Mouse (Mus musculus) left cerebral cortex, postnatal 14 days (tissue): ENCODE measurements around the gene Gpx4. TPM values are rescaled to one million over a fixed set of nuclear protein-coding genes. Genes with fewer than 3 reads are reported as not detected.
"Not testable (repeated sequence)": the region's sequence is repeated elsewhere in the genome, so short reads cannot be mapped to it uniquely, and the experiment has no call there.

Experiments used
- DNase-seq, 2 experiments: peaks; one replicate each; pipeline ENCODE4 v3.0.0; 2021 to 2022; ENCODE audit warnings: low spot score in 2 of 2, mixed read lengths in 1 of 2
- intact Hi-C: fragments of 180-260 bp; cut with DNase I; formaldehyde crosslinking; loops from one replicate; pipeline ENCODE4 v1.15.1; 2025
- total RNA-seq, 2 experiments: library from RNA; stranded (reverse); gene quantifications; 2 replicates each; pipeline ENCODE4 v1.2.3; 2021

Gene Gpx4
- total RNA-seq, 2 experiments from 2014 or later = 462 to 482 TPM

DNA sequence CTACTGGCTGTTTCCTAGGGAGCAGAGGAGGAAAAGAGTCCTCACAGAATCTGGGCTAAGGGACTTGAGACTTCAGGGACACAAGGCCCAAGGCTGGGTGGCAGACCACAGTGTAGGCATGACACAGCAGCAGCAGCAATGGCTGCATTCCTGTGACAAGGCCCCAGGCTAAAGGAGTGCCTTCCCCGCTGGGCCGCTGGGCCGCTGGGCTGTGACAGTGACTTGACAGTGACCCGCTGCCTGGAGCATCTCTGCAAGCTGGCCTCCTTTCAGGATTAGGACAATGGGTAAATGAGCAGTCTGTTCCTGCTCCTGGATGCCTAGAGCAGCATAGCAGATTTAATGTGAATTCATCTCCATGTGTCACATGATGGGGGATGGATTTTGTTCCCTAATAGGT, 2.9 kb upstream of the Gpx4 start:
- intact Hi-C loops = no loop called here
- no peak for DNase-seq

- intact Hi-C loops, DNase-seq: not testable (repeated sequence)
These were observed 1.6 kb upstream of the Gpx4 start for GRCm38 (mm10) chr10:80045364-80045763.

GRCm38 (mm10) chr10:80045766-80046165, 1.2 kb upstream of the Gpx4 start:
- intact Hi-C loops = no loop called here
- DNase-seq = no peak

DNA sequence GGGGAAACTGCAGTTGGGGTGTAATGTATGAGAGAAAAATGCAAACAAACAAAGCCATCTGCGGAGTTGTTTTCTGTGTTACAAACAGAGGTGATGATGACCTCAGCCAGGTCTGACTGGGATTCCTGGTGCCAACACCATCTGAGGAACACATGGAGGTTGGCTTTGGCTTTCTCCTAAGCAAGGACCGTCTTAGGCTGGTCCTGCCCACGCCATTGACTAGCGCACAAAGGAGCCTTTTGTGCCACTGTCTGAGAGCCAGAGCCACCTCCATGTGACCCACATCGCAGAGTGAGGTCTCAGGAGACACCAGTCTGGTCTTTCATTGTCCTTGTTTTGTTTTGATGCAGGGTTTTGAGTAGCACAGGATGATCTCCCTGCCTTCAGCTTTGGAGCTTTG, 1.4 kb downstream of the Gpx4 start:
- intact Hi-C loops = no loop called here
- DNase-seq = no peak

DNA sequence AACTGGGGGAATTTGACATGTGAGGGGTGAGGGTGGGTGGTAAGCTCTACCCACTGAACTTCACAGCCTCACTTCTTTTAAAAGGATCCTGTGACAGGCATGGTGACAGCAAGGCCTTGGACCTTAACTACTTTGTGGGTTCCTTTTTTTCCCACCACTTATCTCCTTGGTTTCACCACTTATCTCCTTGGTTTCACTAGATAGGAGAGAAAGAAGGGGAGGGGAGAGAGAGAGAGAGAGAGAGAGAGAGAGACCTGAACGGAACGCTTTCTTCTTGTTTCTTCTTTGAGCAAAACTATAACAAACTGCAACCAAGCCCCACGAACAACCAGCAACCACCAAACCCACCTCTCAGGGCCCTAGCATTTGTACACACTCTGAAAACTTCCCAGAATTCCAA, 1.9 kb downstream of the Gpx4 start:
- intact Hi-C loops = no loop called here

DNA sequence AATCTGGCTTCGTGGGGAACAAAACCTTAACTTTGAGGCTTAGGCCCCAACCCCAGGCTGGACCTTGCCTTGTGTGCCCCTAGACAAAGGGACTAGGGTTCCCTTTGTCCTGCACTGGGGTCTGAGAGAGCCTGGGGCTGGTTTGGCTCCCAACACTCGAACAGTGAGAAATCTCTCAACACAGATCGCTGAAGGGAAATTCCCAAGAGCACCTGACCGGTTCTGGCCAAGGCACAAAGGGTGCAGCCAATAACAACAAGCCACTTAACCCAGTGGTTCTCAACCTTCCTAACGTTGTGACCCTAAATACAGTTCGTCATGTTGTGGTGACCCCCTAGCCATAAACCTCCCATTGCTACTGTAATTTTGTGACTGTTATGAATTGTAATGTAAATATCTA, 3.3 kb downstream of the Gpx4 start:
- intact Hi-C loops = loop anchor here (5.0 kb wide), 1 partner anchor 63 kb away; the partner anchor contains the start of gene Cnn2
- DNase-seq = no peak

More for the DNA sequence above, 1.9 kb downstream of the Gpx4 start:
- DNase-seq = no peak

- intact Hi-C loops = loop anchor here (5.0 kb wide), 1 partner anchor 64 kb away; the partner anchor contains the start of gene Cnn2
- DNase-seq = no peak
These were observed 4.1 kb downstream of the Gpx4 start for GRCm38 (mm10) chr10:80050885-80051617.

- no peak for DNase-seq
- intact Hi-C loops = loop anchor here (5.0 kb wide), 1 partner anchor 64 kb away; the partner anchor contains the start of gene Cnn2
These were observed 4.8 kb downstream of the Gpx4 start for GRCm38 (mm10) chr10:80051618-80052373.

DNA sequence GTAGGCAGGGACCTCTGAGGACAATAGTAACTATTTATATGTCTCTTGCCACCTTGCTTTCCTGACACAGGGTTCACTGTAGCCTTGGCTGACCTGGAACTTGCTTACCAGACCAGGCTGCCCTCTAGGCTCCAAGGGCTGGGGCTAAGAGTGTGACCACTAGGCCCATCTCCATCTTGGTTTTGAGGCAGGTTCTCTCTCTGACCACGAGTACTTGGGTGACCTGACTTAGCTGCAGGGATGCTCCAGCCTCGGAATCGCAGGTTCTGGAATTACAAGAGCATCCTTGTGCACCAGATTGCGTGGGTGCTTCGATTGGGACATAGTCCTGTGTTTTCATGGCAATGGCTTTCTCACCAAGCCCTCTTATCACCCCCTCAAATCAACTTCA, 5.4 kb downstream of the Gpx4 start:
- DNase-seq = no peak
- intact Hi-C loops = loop anchor here (5.0 kb wide), 1 partner anchor 65 kb away; the partner anchor contains the start of gene Cnn2

DNA sequence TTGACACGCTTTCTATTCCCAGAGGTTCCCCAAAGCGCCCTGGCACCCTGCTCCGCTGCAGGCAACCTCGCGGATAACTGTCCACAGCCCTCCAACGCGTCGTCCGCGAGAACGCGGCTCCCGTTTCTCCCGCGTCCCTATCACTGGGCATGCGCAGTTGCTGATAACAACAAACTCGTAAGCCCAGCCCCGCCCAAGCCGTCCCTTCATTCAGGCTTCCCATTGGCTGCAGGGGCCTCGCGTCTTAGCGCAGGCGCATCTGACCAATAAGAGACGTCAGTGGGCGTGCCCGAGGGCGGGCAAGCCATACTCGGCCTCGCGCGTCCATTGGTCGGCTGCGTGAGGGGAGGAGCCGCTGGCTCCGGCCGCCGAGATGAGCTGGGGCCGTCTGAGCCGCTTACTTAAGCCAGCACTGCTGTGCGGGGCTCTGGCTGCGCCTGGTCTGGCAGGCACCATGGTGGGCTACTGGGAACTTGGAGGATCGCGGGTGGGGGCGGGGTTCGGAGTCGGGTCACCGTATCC, 6.4 kb downstream of the Gpx4 start:
- DNase-seq = peak; percentile 100
- intact Hi-C loops = loop anchor here (5.0 kb wide), 1 partner anchor 66 kb away; the partner anchor contains the start of gene Cnn2

DNA sequence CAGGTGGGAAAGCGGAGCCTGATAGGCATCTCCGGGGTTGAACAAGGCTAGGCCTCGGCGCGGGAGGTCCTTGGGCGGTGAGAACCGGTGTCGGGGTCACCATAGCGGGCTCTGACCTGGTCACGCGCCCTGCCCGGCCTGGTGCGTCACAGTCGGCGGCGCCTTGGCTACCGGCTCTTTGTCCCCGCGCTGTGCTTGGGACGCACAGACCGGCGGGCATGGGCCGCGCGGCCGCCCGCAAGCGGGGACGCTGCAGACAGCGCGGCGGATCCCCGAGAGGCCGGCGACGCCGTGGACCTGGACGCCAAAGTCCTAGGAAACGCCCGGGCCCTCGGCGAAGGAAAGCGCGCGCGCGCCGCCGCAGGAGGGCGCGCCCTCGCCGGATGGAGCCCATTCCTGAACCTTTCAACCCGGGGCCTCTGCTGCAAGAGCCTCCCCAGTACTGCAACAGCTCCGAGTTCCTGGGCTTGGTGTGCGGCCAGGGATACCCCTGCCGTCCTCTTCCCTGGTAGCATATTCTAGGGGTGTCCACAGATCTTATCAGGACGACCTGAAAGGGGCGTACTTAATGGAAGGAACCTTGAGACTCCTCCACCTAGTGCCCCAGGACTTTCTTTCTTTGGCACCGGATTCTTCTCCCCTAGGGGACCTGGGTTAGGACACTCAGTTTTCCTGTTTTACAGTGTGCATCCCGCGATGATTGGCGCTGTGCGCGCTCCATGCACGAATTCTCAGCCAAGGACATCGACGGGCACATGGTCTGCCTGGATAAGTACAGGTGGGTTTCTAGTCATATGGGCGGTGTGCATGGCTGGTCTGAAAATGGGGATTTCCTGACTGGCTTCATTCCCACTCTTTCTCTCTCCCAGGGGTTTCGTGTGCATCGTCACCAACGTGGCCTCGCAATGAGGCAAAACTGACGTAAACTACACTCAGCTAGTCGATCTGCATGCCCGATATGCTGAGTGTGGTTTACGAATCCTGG, 7.2 kb downstream of the Gpx4 start:
- DNase-seq = peak; percentile 60 to 62
- intact Hi-C loops = loop anchor here (1.0 to 5.0 kb wide), 2 partner anchors 60 to 67 kb away; partner anchors contain the start of gene Cnn2

GRCm38 (mm10) chr10:80054911-80055310, 7.9 kb downstream of the Gpx4 start:
- DNase-seq = not testable (repeated sequence)
- intact Hi-C loops = loop anchor here (1.0 to 5.0 kb wide), 2 partner anchors 59 to 68 kb away; partner anchors contain the start of gene Cnn2

- DNase-seq = no peak
- intact Hi-C loops = no loop called here
These were observed 8.4 kb downstream of the Gpx4 start for GRCm38 (mm10) chr10:80055364-80055763.

- no peak for DNase-seq
- intact Hi-C loops = no loop called here
These were observed 8.9 kb downstream of the Gpx4 start for GRCm38 (mm10) chr10:80055891-80056290.

DNA sequence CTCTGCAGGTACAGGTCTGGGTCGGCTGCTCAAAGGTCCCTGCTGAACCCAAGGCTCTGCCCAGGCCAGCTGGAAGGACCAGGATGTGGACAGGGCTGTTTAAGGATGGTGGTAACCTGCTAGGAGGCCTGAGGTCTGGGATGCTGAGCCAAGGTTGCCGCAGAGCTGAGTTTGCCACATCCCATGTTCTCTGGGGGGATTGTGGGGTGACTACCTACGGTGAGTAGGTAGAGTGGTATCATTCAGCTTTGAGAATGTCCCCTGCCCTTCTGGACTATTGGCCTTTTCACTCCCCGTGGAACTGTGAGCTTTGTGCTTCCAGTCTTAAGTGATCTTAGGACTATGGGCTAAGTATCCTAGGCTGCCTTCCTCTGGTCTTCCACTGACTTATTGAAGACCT, 9.5 kb downstream of the Gpx4 start:
- DNase-seq = no peak
- intact Hi-C loops = no loop called here

DNA sequence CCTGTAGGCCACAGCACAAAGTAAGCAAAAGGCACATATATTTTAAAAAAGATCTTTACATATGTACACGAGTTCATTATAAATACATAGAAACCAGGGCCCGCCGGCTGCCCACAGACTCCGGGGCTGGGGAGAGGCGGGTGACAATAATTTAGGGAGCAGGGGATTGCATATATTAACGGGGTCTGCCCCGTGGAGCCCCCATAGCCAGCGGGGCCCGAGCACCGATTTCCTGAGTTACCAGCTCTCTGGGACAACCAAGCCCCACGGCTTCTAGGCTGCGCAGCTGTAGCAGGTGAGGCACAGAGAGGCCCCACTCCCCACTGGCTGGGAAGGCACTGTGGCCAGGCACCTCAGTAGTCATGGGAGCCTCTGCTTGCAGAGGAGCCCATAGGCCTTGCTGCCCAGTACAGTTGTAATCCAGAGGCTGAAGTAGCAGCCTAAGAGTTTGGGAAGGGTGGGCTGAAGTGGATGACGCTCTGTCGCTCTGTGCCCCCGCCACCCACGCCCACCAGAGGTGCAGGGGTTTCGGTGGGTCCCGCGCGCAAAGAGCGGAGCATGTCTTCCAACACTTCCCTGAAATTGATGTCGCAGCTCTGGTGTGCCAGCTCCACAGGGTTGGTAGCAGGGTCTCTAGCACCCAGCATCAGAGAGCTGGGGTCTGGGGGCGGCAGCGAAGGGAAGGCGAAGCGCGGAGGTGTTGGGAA, 10.2 kb downstream of the Gpx4 start:
- DNase-seq = no peak
- intact Hi-C loops = no loop called here

DNA sequence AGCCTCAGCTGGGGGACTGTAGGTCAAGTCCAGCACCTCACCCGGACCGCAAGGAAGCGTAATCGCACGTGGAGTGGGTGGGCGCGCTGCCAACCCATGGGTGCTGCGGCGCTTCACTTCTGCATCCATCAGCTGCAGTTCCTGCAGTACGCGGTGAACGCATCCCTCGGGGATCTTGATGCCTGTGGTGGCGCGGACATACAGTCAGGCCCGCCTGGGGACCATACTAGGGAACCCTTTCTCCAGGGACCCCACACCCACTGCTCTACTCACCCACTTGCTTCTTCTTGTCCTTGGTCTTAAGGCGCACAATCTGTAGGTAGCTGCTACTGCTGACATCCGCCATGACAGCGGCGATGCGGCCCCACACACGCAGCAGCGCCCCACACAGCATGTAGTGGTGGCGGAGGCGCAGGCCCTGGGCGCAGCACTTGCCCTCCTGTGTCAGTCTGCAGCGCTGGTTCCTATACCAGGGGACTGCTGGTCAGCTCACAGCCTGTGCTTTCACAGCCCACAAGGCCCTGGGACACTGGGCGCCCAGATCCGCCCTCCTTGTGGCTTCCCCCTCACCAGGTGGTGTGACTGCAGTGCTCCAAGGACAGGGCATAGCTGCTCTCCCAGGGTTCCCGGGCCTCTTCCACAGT, 10.8 kb downstream of the Gpx4 start:
- intact Hi-C loops = no loop called here
- no peak for DNase-seq

DNA sequence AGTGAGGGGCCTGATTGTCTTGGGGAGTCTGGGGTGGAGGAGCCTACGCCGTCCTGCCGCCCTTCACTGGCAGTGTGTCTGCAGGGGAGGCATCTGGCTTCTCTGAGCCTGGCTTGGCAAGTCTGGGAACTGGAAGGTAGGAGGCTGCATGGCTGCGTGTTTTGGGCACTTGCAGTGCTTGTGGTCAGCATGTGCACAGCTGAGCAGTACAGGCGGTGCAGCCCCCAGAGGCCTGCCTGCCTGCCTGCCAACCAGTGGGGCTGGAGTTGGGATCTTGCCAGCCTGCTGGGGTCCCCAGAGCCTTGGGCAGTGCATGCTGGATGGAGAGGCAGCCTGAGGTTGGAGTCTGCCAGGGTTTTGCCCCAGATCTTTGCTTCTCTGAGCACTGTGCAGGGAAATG, 16.1 kb downstream of the Gpx4 start:
- intact Hi-C loops = no loop called here
- no peak for DNase-seq
